ENCODE assay signal across 8 mouse cellular contexts in genomic region chr19:10809428-10810175, GRCm38 (mm10). TPM values are rescaled to one million over a fixed set of nuclear protein-coding genes. Genes with fewer than 3 reads are reported as not detected.
A peak's percentile ranks its signal among the peaks of the same experiment; 100 is the strongest.
DNase-seq lines count a peak whose midpoint lies in the region; ATAC-seq and TF ChIP-seq lines count a peak whose summit lies in the region.

No protein-coding gene starts in this region.

- H3K4me1 ChIP-seq in kidney, postnatal 0 days (replicated peaks; ENCODE audit: insufficient read depth, low read length) = no peaks in the 10 kb centered on the region
- peaks cover 4% of the 10 kb centered on the region; the same call in 1 of the 2 replicates for H3K4me1 ChIP-seq in embryonic facial prominence, embryonic 14.5 days (ENCODE audit: control insufficient read depth, insufficient read depth, low read length)
- 0 out of 2 replicates have a peak, but pooled peaks cover 4% of the 10 kb centered on the region for H3K4me1 ChIP-seq in neural tube, embryonic 15.5 days

- TF ChIP-seq CTCF in kidney, postnatal 0 days (IDR thresholded peaks at IDR 0.05; ENCODE audit: low read depth) = no peak

- no peak overlapping the region for H3K27ac ChIP-seq in kidney, postnatal 0 days
- H3K27ac ChIP-seq in embryonic facial prominence, embryonic 14.5 days (replicated peaks; ENCODE audit: low read depth, low read length) = no peak overlapping the region
- H3K27ac ChIP-seq in neural tube, embryonic 15.5 days (replicated peaks) = no peak overlapping the region

- no peaks in the 10 kb centered on the region for H3K36me3 ChIP-seq in kidney, postnatal 0 days (ENCODE audit: insufficient read depth, low read length)
- H3K36me3 ChIP-seq in embryonic facial prominence, embryonic 14.5 days (ENCODE audit: control insufficient read depth, insufficient read depth, low read length) = no peaks in the 10 kb centered on the region
- no peaks in the 10 kb centered on the region for H3K36me3 ChIP-seq in neural tube, embryonic 15.5 days

- no peaks in the 10 kb centered on the region for H3K27me3 ChIP-seq in kidney, postnatal 0 days (ENCODE audit: insufficient read depth, low read length)
- no peaks in the 10 kb centered on the region for H3K27me3 ChIP-seq in embryonic facial prominence, embryonic 14.5 days (replicated peaks; ENCODE audit: control insufficient read depth, insufficient read depth, low read length)
- no peaks in the 10 kb centered on the region for H3K27me3 ChIP-seq in neural tube, embryonic 15.5 days (replicated peaks)

- 77% methylated on average over 11 of the region's 11 CpGs for WGBS in kidney, postnatal 0 days
- WGBS in embryonic facial prominence, embryonic 14.5 days = 71% methylated on average over 11 of the region's 11 CpGs
- WGBS in neural tube, embryonic 15.5 days = 72% methylated on average over 11 of the region's 11 CpGs

- H3K4me3 ChIP-seq in kidney, postnatal 0 days (replicated peaks; ENCODE audit: low read depth, low read length) = no peak overlapping the region
- no peak overlapping the region for H3K4me3 ChIP-seq in embryonic facial prominence, embryonic 14.5 days (ENCODE audit: low read depth, low read length)
- no peak overlapping the region for H3K4me3 ChIP-seq in neural tube, embryonic 15.5 days (replicated peaks)

- H3K4me2 ChIP-seq in kidney, postnatal 0 days (ENCODE audit: low read length) = no peak overlapping the region
- H3K4me2 ChIP-seq in embryonic facial prominence, embryonic 14.5 days (ENCODE audit: low read depth, low read length) = no peak overlapping the region
- no peak overlapping the region for H3K4me2 ChIP-seq in neural tube, embryonic 15.5 days

- H3K9me3 ChIP-seq in kidney, postnatal 0 days (replicated peaks; ENCODE audit: low read length) = no peaks in the 10 kb centered on the region
- no peaks in the 10 kb centered on the region for H3K9me3 ChIP-seq in embryonic facial prominence, embryonic 14.5 days (ENCODE audit: control insufficient read depth, low read length)
- H3K9me3 ChIP-seq in neural tube, embryonic 15.5 days (replicated peaks) = no peaks in the 10 kb centered on the region

- H3K9ac ChIP-seq in kidney, postnatal 0 days (ENCODE audit: low read depth, low read length) = no peak overlapping the region
- no peak overlapping the region for H3K9ac ChIP-seq in embryonic facial prominence, embryonic 14.5 days (ENCODE audit: low read depth, low read length)
- no peak overlapping the region for H3K9ac ChIP-seq in neural tube, embryonic 15.5 days (replicated peaks)

- no peak for ATAC-seq in kidney, postnatal 0 days (replicated peaks; ENCODE audit: low FRiP score, low read depth)
- no peak for ATAC-seq in embryonic facial prominence, embryonic 14.5 days (ENCODE audit: low read depth)
- peak; percentile 68; the same call in 1 of the 2 replicates for ATAC-seq in neural tube, embryonic 15.5 days (ENCODE audit: low FRiP score)

- DNase-seq in kidney, postnatal 0 days (ENCODE audit: low spot score) = peak; percentile 9
- DNase-seq in kidney, adult 9 months = no peak
- peak; percentile 39 for DNase-seq in embryonic facial prominence, embryonic 14.5 days (ENCODE audit: low spot score)
- DNase-seq in layer of hippocampus, adult 9-11 months = peak; percentile 85
- DNase-seq in kidney, adult 11 months = no peak
- no peak for DNase-seq in kidney, postnatal 4 days
- DNase-seq in kidney, adult 8-10 months = no peak

RNA-seq across cellular contexts. Expression of gene Cd6, which starts 20.3 kb away (rescaled TPM):
- polyA plus RNA-seq in kidney, postnatal 0 days (2015; fragmentation: Nextera tagmentation; extraction: Ambion mirVana) = 0.05 TPM in 1 of 2 replicates, not detected in the other
- 0.07 TPM in 1 of 2 replicates, not detected in the other for polyA plus RNA-seq in embryonic facial prominence, embryonic 14.5 days (2014; fragmentation: Nextera tagmentation; extraction: Ambion mirVana)
- polyA plus RNA-seq in neural tube, embryonic 15.5 days (2015; fragmentation: Nextera tagmentation; extraction: Ambion mirVana) = 0.74 TPM in 1 of 2 replicates, not detected in the other

RNA-seq across cellular contexts. Expression of gene Slc15a3, which starts 29.9 kb away (rescaled TPM):
- 0.83 and 0.93 TPM in 2 replicates for polyA plus RNA-seq in kidney, postnatal 0 days (2015; fragmentation: Nextera tagmentation; extraction: Ambion mirVana)
- 0.84 and 1.3 TPM in 2 replicates for polyA plus RNA-seq in embryonic facial prominence, embryonic 14.5 days (2014; fragmentation: Nextera tagmentation; extraction: Ambion mirVana)
- 0.27 and 0.55 TPM in 2 replicates for polyA plus RNA-seq in neural tube, embryonic 15.5 days (2015; fragmentation: Nextera tagmentation; extraction: Ambion mirVana)

Comparison
In these comparisons a context has a peak if more than half of its experiments do, and no peak if none do; other contexts are left out.
1. DNase-seq: peak in kidney, postnatal 0 days (single experiment), embryonic facial prominence, embryonic 14.5 days (single experiment) and layer of hippocampus, adult 9-11 months (single experiment); none in kidney, adult 9 months (single experiment), kidney, adult 11 months (single experiment), kidney, postnatal 4 days (0 of 2) and kidney, adult 8-10 months (0 of 2).